Mouse (Mus musculus) spleen, adult 12 weeks (tissue): ENCODE measurements around the gene Iglon5.
A peak's percentile ranks its signal among the peaks of the same experiment; 100 is the strongest.

Experiments
- DNase-seq: peaks from one replicate; pipeline ENCODE4 v3.0.0; 2022; ENCODE audit warnings: low spot score

Iglon5 gene

DNA sequence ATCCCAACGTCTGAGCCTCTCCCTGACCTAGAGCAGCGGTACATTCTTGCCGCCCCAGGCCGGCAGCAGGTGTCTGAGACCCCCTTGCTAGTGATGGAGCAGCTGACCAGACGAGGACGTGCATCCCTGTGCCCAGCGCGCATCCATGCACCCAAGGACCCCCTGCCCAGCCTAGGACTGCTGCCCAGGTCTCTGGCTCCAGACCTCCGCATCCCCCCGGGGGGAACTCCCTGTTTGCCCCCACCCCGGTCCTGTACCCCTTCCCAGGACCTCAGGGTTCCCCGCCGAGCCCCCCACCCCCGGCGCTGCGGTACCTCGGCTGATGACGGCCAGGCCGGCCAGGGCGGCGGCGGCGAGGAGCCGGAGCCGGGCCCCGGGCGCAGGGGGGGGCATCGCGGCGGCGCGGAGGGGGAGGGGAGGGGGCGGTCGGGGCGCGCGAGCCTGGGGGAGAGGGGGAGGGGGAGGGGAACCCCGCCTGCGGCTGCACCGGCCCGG, at the start of gene Iglon5:
Gene Iglon5, minus strand, starts transcription at position 445 of the 495 bp plus-strand sequence.
- DNase-seq = no peak

DNA sequence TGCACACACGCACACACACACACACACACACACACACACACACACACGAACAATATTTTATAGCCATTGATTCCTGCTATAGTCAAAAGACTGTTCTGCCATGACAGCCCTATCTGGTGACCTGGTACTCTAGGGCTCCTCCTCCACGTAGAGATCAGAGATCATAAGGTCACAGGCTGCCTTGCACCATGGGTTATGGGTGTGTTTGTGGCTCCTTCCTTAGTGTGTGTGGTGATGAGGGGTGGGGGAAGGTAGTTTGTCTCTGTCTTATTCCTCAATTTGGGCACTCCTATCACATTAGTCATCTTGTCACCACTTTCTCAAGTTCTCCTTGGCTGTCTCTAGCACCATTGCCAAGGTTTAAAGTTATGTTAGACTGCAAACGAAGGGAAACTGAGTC, 48.6 kb upstream of the Iglon5 start:
- DNase-seq = no peak

DNA sequence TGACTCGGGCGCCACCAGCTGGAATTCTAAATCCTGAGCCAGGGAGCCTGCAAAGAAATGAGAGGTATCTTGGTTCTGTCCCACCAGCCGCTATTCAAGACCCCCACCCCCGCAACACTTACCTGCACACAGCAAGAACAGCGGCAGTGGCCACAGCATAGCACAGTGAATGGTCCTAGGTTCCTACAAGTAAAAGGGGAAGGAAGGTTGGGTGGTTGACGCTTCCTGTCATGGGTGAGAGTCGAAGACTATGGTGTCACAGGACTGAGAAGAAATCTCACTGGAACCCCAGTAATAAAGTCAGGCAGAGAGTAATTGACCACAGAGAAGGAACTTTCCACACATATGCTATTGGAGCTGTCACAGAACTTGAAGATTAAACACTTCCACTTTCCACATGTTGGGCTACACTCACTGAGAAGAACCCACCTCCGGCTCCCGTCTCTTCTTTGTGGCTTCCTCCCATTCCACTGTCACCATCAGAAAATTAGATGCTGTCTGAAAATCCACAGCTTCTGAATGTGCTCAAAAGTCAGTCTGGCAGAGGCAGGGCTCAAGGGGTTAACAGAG, 43.1 kb upstream of the Iglon5 start:
- no peak for DNase-seq

DNA sequence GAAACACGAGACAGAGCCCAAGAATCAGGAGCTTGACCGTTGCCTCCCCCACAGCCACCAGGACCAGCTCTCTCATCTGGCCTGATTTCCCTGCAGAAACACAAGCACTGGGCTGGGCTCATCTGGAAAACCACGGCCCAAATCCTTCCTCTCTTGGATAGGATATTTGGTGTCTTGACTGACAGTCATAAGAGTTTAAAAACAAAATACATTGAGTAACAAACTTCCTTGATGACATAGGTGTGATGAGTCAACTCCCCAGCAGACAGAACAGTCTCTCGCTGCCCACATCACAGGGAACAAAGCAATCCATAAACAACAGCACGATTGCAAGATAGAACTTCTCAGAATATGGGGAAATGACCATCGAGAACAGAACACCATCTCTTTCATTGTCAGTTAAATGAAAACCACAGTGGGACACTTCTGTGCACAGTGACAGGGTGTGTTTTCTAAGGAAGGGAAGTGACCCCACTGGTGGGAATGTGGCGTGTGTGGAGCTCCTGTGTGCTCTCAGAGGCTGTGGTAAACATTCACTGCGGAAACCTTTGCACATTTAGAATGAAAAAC, 40.4 kb upstream of the Iglon5 start:
- no peak for DNase-seq

DNA sequence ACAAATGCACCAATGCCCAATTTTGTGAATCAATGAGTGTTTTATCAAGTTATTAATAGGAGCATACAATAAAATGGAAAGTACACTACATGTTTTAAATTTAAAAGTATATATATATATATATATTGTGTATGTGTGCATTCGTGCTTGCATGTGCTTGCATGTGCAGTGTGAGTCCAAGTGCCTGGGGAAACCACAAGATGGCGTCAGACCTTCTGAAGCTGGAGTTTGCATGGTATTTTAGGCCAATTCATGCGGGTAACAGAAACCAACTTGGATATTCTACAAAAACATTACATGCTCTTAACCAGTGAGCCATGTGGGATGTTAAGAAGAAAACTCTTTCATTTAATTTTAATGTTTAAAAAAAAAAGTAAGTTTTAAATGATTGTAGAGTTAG, 35.4 kb upstream of the Iglon5 start:
- no peak for DNase-seq

DNA sequence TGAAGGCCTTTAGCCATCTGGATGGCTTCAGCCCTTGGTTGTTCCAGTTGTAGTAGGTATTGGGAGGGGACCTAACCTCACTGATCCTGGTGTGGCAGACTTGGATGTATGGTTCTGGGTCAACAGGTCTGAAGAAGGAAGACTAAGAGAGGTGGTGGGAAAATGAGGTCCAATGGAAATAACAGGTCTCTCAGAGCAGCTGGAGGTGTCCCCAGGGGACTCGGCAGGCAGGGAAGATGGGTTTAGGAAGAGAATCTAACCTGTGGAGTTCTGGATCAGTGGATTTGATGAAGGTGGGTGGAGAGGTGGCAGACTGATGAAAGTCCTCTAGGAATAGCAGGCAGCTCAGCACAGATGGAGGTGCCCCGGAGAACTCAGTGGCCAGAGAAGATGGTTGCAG, 32.9 kb upstream of the Iglon5 start:
- DNase-seq = no peak

DNA sequence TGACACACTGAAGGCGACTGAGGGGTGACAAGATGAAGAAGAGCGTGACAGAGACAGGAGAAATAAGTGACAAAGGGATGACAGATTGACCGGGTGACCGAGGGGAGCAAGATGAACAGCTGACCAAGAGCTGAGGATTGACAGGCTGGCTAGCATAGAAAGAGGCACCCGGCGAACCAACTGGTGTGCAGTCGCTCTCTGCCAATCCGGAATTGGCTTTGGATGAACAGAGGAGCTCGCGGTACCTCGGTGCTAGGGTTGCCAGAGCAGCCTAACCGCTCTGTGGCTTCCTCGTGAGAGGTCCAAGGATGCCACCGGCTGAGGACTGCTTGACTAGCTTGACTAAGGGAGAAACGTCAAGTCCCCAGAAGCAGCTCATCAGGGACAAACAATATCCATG, 28.5 kb upstream of the Iglon5 start:
- DNase-seq = no peak

DNA sequence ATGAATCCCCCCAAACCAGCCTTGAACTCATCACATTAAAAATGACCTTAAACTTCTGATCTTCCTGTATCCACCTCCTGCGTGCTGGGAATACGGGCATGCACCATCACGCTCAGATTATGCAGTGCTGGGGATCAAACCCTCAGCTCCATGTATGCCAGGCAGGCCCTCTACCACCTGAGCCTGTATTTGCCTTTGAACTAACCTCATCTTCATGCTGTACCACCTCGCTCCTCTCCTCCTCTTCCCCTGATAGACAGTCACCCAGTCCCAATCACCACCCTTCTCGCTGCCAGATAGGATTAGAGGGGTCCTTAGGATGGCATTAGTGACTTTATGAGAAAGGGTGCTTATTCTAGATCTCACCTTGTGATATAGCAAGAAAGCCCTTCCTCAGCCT, 25.2 kb upstream of the Iglon5 start:
- no peak for DNase-seq

DNA sequence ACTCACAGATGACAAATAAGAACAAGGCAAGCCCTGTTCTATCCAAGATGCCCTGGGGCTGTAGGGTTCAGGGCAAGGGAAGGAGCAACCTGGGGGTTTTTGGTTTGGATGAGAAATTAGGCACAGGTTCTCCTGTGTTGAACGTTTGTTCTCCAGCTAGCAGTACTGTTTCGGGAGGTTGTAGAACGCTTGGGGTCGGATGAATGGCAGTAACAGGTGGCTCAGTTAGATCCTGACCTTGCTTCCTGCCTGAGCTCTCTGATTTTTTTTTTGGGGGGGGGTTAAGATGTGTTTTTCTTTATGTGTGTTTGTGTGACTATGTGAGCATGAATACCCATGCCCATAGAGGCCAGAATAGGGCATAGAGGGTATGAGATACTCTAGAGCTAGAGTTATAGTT, 22.6 kb upstream of the Iglon5 start:
- DNase-seq = no peak

DNA sequence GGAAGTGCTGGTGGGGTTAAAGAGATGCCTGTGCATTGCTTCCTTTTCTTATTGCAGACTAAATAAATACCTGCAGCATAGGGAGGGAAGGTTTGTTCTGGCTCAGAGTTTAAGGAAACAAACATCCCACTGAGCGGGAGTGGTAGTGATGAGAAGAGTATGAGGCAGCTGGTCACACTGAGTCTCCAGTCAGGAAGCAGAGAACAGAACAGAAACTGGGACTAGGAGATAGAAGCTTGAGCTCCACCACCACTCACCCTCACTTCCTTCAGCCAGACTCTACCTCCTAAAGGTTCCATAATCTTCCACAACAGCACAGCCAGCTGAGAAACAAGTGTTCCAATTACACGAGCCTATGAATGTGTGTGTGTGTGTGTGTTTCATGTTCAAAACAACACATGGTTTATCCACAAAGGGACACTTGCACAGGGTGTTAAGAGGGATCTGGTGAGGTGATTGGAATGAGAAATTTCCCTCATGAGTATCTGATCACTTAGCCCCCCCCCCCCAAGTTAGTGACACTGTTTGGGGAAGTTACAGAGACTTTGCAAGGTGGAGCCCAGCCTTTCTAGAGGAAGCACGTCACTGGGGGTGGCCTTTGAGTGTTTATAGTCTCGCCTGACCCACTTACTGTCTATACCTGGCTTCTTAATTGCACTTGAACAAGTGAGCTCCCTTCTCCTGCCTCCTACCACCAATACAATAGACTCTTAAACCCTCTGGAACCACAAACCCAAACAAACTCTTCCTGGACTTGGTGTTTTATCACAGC, 22.0 kb upstream of the Iglon5 start:
- DNase-seq = no peak

DNA sequence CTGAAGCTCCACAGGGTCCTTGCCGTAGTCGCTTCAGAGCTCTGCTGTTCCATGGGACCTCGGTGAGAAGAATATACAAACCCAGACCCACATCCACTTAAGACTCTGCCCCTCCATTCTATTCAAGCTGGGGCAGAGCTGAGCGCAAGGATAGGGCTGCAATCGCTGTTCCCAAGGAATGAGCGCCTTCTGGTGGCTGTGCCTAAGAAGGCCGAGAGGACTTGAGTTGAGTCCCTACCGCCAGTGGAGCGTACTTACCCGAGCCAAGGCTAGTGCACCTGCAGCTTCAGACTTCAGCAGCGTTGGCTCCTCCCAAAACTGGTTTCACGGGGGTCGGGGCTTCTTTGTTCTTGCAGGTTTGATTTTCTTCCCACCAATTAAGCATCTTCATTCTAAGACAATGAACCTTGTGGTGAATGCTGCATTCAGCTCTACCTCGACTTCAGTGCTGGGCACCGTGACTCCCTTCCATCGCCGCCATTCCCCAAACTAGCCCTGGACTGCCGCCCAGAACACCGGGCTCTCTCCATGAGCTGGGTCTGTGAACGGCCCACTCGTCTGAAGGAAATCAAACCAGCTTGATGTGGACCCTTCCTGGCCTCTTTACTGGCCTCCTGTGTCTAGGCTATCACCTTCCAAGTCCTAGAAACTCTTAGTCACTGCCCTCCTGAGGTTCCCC, 5.6 kb upstream of the Iglon5 start:
- no peak for DNase-seq

DNA sequence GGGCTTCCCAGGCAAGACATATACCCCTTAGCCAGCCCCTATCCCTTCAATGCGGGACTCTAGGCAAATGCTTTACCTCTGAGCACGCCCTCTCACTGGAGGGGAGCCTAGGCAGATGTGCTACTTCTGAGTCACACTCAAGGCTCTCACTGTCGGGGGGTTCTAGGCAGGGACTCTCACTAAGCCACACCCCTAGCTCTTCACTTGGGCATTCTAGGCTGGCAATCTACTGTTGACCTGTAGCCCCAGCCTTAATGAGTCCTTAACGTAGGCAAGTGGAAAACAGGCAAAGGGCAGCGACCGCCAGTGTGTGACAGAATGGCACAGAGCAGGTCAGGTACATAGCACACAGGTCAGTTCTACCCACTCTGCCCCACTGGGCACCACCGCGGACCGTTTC, 986 bp upstream of the Iglon5 start:
- no peak for DNase-seq

DNA sequence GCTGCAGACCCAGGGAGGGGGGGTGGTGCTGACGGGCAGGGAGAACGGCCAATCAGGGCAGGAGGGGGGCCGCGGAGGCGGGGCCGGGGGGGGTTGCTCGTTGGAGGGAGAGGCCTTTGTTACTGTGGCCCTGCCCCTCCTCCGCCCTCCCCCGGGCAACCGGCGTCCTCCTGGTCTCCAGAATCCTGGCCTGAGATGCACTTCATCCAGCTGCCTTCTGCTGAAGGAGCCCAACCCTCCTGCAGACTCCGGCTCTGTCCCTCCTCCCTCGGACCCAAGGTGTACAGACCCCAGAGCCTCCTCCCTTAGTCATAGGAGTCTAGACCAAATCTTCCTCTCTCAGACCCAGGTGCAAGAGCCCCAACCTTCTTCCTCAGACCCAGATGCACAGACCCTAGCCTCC, 308 bp upstream of the Iglon5 start:
- no peak for DNase-seq

DNA sequence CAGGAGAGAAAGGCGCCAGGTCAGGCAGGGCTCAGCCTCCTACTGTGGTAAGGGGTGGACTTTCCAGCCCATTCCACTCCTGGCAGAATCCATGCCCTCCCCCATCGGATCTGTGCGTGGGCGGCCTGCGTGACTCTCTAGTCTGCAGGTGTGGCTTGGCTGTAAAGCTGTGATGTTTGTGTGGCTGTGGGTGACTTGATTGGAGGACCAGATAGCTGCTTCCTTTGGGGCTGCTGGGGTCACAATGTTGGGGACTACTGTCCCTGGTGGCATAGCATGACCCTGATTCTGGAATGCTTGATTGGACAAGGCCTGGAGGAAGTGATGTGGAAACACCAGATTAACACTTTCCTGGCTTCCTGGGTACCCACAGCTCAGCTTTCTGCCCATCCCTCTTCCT, 1.2 kb downstream of the Iglon5 start:
- DNase-seq = no peak

DNA sequence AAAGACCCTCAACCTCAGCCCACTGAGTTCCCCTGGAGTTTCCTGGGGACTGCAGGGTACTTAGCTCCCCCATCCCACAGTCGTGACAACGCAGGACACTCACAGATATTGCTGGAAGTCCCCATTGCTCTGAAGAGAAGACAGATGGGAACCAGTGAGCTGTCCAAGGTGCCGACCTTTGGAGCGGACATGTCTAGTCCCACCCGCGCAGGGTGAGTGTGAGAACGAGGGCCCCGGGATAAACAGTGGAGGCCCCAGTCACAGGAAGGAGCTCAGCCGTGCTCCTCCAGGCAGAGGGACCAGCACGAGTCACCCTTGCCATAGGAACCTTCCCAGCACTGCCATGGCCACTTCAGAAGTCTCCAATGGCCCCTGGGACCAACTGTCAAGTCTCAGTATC, 6.6 kb downstream of the Iglon5 start:
- DNase-seq = no peak

DNA sequence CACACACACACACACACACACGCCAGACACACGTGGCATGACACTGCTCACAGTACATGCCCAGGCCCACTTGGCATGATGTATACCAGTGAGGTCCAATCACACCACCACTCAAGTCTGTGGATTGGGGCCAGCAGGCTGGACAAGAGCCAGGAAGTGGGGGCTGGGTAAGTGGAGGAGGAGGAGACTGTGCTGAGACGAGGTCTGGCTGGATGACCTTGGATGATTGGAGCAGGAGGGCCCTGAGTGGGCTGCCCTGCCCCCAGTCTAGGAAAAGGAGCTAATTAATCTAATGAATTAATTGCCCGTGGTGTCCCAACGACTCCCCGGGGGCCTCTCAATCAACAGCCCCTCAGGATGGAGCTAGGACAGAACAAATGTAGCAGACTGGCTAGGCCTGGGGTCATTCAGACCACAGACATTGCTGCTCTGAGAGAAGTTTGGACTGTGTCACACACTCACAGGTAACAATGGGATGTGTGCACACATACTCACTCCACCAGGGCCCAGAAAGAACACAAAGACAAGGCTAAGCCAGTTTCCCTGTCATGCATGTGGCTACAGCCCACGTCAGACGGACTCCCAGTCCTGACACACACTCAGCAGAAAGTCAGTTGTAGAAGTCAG, 7.7 kb downstream of the Iglon5 start:
- DNase-seq = no peak

DNA sequence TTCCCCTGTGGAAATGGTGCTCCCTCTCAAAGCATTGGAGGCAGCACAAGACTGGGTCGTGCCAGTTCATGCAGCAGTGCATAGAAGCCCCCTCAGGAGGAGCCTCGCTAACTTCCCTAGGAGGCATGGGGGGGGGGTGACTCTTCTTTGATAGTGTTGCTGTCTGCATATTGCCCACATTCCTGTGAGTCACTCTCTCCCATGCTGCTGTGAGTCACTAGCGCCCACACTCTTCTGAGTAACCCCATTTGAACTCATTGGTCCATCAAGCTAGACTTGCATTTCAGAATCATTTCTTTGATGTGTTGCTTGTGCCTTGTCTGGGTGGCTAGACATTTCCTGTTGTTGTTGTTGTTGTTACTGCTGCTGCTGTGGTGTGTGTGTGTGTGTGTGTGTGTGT, 8.7 kb downstream of the Iglon5 start:
- no peak for DNase-seq

DNA sequence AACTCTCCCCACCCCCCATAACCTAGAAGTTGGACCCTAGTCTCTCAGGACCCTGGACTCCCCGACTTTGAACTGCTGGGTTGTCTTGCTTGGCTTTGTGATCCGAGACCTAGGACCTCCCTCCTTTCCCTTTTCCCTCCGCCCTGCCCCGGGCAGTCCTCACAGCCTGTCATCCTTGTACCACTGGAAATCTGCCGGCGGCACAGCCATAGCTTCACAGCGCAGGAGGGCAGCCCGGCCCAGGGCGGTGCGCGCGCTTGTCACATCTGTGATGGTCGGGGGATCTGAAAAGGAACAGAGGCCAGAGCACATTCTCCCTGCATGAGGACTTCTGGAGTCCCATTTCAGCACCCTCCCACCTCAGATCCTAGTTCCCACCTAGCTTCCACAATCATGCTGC, 13.5 kb downstream of the Iglon5 start:
- no peak for DNase-seq

DNA sequence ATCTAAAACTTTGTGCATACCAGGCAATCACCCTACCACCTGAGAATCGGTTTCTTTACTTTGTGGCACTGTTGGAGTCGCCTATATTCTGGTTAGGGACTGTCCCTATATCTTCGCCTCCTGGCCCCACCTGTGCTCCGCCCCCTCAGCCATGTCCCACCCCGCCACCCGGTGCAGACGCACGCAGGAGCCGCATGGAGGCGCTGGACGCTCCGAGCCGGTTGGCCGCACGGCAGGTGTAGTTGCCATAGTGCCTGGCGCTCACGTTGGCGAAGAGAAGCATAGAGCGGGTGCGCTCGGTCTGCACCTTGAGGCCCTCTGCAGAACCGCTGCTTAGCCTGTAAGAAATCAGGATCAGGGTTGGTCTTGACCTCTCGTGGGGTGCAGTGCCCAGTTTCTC, 14.2 kb downstream of the Iglon5 start:
- peak; percentile 20 for DNase-seq

DNA sequence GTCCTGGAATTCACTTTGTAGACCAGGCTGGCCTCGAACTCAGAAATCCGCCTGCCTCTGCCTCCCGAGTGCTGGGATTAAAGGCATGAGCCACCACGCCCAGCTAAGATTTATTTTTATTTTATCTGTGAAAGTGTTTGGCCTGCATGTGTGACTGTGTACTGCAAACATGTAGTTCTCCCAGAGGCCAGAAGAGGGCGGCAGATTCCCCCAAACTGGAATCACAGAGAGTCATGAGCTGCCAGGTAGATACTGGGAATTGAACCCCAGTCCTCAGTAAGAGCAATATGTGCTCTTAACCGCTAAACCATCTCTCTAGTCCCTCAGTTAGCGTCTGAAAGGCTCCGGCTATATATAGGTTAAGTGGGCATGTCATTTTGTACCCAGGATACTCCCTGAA, 19.5 kb downstream of the Iglon5 start:
- DNase-seq = peak; percentile 46

DNA sequence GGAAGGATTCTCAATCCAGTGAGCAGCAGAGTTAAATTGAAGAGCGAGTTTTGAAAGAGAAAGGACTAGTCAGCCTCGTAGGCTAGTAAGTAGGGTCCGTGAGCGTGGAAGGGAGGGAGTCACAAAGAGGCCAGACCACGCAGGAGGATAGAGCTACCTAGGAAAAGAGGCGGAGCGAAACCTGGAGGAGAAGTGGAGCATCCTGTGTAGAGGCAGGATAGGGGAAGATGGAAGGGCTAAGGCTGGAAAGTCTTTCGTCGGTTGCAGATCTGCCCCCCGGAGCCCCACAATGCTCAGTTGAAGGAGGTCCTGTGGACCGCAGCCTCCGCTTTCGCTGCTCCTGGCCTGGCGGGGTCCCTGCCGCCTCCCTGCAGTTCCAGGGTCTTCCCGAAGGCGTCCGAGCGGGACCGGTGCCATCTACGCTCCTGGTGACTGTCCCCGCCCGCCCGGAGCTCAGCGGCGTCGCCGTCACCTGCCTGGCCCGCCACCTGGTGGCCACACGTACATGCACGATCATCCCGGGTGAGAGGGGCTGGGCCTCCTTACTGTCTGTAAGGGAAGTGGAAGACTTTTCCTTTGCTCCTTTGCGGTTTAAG, 23.7 kb downstream of the Iglon5 start:
- DNase-seq = peak; percentile 65
